27 mouse cellular contexts compared by ENCODE assay signal in the genomic region with DNA sequence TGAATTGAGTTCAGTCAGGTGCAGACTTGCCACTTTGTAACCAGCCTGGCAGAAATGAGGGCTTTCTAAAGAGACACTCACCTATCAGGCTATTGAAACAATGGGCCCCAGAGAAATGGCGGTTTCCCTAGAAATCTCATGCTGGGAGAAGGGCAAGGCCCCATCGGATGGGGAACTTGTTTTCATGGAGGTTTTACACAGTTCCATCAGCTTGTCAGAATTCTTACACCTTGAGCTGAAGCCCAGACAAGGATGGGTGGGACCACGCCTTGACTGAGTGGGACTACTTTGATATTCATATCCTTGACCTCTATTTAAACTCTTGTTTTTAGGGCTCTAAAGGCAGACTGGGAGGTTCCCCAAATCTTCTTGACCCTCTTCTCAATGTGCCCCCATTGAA. TPM values are rescaled to one million over a fixed set of nuclear protein-coding genes. Genes with fewer than 3 reads are reported as not detected.
"Had no signal": no experiment of that assay in that cellular context is flagged by ENCODE, and none has a peak within 500 bp of the region (broad histone marks: within the 10 kb centered on the region; RNA-seq: fewer than 3 reads in every experiment).

No protein-coding gene starts in this region.

- H3K4me2 ChIP-seq: heart, embryonic 12.5 days; hindbrain, embryonic 12.5 days; hindbrain, embryonic 15.5 days; kidney, embryonic 15.5 days; limb, embryonic 13.5 days; limb, embryonic 15.5 days; liver, embryonic 13.5 days had no signal

- H3K4me1 ChIP-seq: heart, embryonic 10.5 days; heart, embryonic 12.5 days; hindbrain, embryonic 15.5 days; kidney, embryonic 15.5 days; limb, embryonic 13.5 days; limb, embryonic 15.5 days; liver, embryonic 13.5 days had no signal

- DNase-seq: gastrocnemius, adult 2 months; gastrocnemius, postnatal 10 days; gastrocnemius, postnatal 25 days; heart, adult 18-20 months; heart, postnatal 10 days; heart, postnatal 4 days; kidney, adult 11 months; kidney, adult 2 months; kidney, adult 9 months; kidney, postnatal 14 days; kidney, postnatal 36 days; layer of hippocampus, adult 9-11 months; layer of hippocampus, postnatal 36 days; left cerebral cortex, postnatal 4 days; liver, embryonic 13.5 days had no signal

- H3K36me3 ChIP-seq: heart, embryonic 10.5 days; heart, embryonic 12.5 days; hindbrain, embryonic 10.5 days; hindbrain, embryonic 12.5 days; hindbrain, embryonic 15.5 days; kidney, embryonic 15.5 days; limb, embryonic 13.5 days; limb, embryonic 15.5 days; liver, embryonic 13.5 days had no signal

- H3K27me3 ChIP-seq: heart, embryonic 12.5 days; hindbrain, embryonic 12.5 days; hindbrain, embryonic 15.5 days; kidney, embryonic 15.5 days; limb, embryonic 13.5 days; limb, embryonic 15.5 days; liver, embryonic 13.5 days had no signal

- ATAC-seq: hindbrain, postnatal 0 days; intestine, embryonic 16.5 days had no signal

- H3K9ac ChIP-seq: heart, embryonic 12.5 days; hindbrain, embryonic 12.5 days; hindbrain, embryonic 15.5 days; kidney, embryonic 15.5 days; limb, embryonic 13.5 days; limb, embryonic 15.5 days; liver, embryonic 13.5 days had no signal

- H3K27ac ChIP-seq: gastrocnemius, adult 2 months; heart, embryonic 10.5 days; hindbrain, embryonic 10.5 days; hindbrain, embryonic 12.5 days; hindbrain, embryonic 15.5 days; hindbrain, postnatal 0 days; kidney, embryonic 15.5 days; kidney, postnatal 0 days; limb, embryonic 13.5 days; limb, embryonic 15.5 days; liver, embryonic 13.5 days had no signal

- H3K9me3 ChIP-seq: heart, embryonic 10.5 days; hindbrain, embryonic 10.5 days; hindbrain, embryonic 12.5 days; hindbrain, embryonic 15.5 days; kidney, embryonic 15.5 days; limb, embryonic 13.5 days; limb, embryonic 15.5 days; liver, embryonic 13.5 days had no signal

- H3K4me3 ChIP-seq: gastrocnemius, adult 2 months; heart, embryonic 10.5 days; heart, embryonic 12.5 days; hindbrain, embryonic 10.5 days; hindbrain, embryonic 12.5 days; hindbrain, embryonic 15.5 days; kidney, embryonic 15.5 days; limb, embryonic 13.5 days; limb, embryonic 15.5 days; liver, embryonic 13.5 days had no signal

RNA-seq across cellular contexts. Expression of gene Card11, which starts 33.9 kb away (rescaled TPM):
- total RNA-seq: granulocyte monocyte progenitor cell, adult 5-6 weeks; hindbrain, postnatal 0 days had no signal
- polyA plus RNA-seq: hindbrain, embryonic 12.5 days had no signal
